Mouse (Mus musculus): ENCODE measurements around the gene Tbc1d10a. TPM values are rescaled to one million over a fixed set of nuclear protein-coding genes. Genes with fewer than 3 reads are reported as not detected.

Gene Tbc1d10a
- polyA plus RNA-seq, 1 experiment from 2014 or later: 10.7 TPM

- peaks cover 12% of the 10 kb centered on the region for H3K36me3 ChIP-seq
- H3K27ac ChIP-seq: no peak overlapping the region
- 0 out of 2 replicates have a peak, but pooled peaks cover 8% of the 10 kb centered on the region for H3K27me3 ChIP-seq (replicated peaks)
- H3K9ac ChIP-seq: peak overlapping the region; percentile 79
- H3K4me1 ChIP-seq: peaks cover 35% of the 10 kb centered on the region
- no peak for ATAC-seq
- H3K9me3 ChIP-seq (replicated peaks): no peaks in the 10 kb centered on the region
- peak overlapping the region; percentile 67 for H3K4me3 ChIP-seq
- peak overlapping the region; percentile 93 for H3K4me2 ChIP-seq
- WGBS (ENCODE audit: insufficient replicate concordance): 21% methylated on average over 9 of the region's 9 CpGs
These were observed 720 bp downstream of the Tbc1d10a start for GRCm38 (mm10) chr11:4187318-4187700.

GRCm38 (mm10) chr11:4189182-4189581 lies 2.6 kb downstream of the Tbc1d10a start:
- Histone ChIP-seq H3K36me3 (no peaks in the 10 kb centered on the region), H3K4me1 (peaks cover 35% of the 10 kb centered on the region), H3K9me3 (replicated peaks) (no peaks in the 10 kb centered on the region), H3K27me3 (replicated peaks) (0 out of 2 replicates have a peak, but pooled peaks cover 8% of the 10 kb centered on the region), H3K4me2 (no peak overlapping the region), H3K4me3 (no peak overlapping the region), H3K9ac (no peak overlapping the region), H3K27ac (no peak overlapping the region)
- no peak for ATAC-seq
- WGBS (ENCODE audit: insufficient replicate concordance): 66% methylated on average over 6 of the region's 6 CpGs

DNA sequence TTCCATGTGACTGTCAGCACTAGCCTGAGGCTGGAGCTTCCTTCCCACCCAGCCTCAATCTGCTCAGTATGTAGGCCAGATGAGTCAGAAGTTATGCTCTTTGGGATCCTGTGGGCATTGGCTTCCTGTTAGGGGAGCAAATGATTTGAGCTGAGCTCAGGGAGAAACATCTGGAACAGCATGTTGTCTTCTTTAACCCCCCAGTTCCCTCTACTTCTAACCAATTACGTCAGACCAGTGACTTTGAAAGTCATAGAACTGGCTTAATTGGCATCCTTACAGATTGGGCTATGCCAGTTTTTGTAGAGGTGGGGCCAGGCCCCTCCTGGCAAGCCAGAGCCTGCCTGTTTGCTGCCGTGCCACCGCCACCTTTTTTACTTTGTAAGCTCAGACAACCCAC lies 4.1 kb downstream of the Tbc1d10a start:
- Histone ChIP-seq H3K9ac (no peak overlapping the region; the same call in 1 of the 2 replicates), H3K4me2 (no peak overlapping the region), H3K9me3 (replicated peaks) (no peaks in the 10 kb centered on the region), H3K4me1 (peaks cover 35% of the 10 kb centered on the region), H3K4me3 (no peak overlapping the region), H3K27me3 (replicated peaks) (0 out of 2 replicates have a peak, but pooled peaks cover 8% of the 10 kb centered on the region), H3K27ac (no peak overlapping the region), H3K36me3 (no peaks in the 10 kb centered on the region)
- ATAC-seq: no peak
- 72% methylated on average over 3 of the region's 3 CpGs for WGBS (ENCODE audit: insufficient replicate concordance)

DNA sequence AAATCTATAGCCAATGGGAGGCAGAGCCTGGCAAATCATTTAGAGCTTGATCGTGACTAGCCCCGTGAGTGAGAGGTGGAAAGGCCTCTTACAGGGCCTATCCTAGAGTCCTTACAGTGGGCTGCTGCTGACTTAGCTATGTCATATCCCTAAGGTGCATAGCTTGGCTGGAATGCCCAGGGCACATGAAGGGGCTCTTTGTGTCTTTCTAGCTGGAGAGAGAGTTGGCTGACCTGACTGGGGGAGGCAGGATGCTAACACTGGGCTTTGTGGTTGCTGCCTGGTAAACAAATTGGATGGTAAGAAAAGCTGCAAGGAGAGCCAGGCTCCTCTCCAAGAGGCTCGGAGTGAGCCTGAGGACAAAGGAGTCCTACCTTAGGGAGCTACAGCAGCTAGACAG lies 6.2 kb downstream of the Tbc1d10a start:
- Histone ChIP-seq H3K4me1 (peaks cover 26% of the 10 kb centered on the region), H3K4me2 (no peak overlapping the region), H3K4me3 (no peak overlapping the region), H3K27ac (no peak overlapping the region), H3K9me3 (replicated peaks) (no peaks in the 10 kb centered on the region), H3K9ac (no peak overlapping the region), H3K27me3 (replicated peaks) (0 out of 2 replicates have a peak, but pooled peaks cover 5% of the 10 kb centered on the region), H3K36me3 (no peaks in the 10 kb centered on the region)
- ATAC-seq: no peak
- 80% methylated on average over 3 of the region's 3 CpGs for WGBS (ENCODE audit: insufficient replicate concordance)

DNA sequence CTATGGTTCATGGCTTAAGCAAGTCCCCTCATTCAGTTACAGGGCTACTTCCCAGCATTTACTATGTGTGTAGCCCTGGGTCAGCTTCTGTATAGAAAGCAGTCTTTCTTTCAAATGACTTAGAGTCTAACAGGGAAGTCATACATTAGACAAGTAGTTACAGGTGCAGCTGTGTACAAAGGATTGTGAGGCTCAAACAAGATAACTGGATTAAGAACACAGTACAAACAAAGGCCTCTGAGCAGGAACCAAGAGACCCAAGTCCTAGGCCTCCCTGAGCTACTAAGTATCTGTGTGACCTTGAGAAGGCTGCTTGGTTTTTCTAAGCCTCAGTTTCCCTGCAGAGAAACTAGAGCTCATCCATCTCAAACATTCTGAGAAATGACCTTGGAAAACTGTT lies 6.8 kb downstream of the Tbc1d10a start:
- no peak overlapping the region for H3K9ac ChIP-seq
- H3K27me3 ChIP-seq (replicated peaks): no peaks in the 10 kb centered on the region
- H3K4me2 ChIP-seq: no peak overlapping the region
- H3K27ac ChIP-seq: no peak overlapping the region
- no peak for ATAC-seq
- H3K9me3 ChIP-seq (replicated peaks): no peaks in the 10 kb centered on the region
- H3K4me3 ChIP-seq: no peak overlapping the region
- H3K36me3 ChIP-seq: no peaks in the 10 kb centered on the region
- H3K4me1 ChIP-seq: peaks cover 19% of the 10 kb centered on the region

- Histone ChIP-seq H3K9ac (no peak overlapping the region), H3K36me3 (no peaks in the 10 kb centered on the region), H3K4me3 (no peak overlapping the region), H3K4me1 (peaks cover 12% of the 10 kb centered on the region), H3K27me3 (replicated peaks) (no peaks in the 10 kb centered on the region), H3K4me2 (no peak overlapping the region), H3K27ac (no peak overlapping the region), H3K9me3 (replicated peaks) (no peaks in the 10 kb centered on the region)
- ATAC-seq: no peak
- 44% methylated on average over 3 of the region's 3 CpGs for WGBS (ENCODE audit: insufficient replicate concordance)
These were observed 9.0 kb downstream of the Tbc1d10a start for GRCm38 (mm10) chr11:4195597-4196031.

GRCm38 (mm10) chr11:4196636-4197035 lies 10.0 kb downstream of the Tbc1d10a start:
- no peak overlapping the region for H3K9ac ChIP-seq
- ATAC-seq: no peak

DNA sequence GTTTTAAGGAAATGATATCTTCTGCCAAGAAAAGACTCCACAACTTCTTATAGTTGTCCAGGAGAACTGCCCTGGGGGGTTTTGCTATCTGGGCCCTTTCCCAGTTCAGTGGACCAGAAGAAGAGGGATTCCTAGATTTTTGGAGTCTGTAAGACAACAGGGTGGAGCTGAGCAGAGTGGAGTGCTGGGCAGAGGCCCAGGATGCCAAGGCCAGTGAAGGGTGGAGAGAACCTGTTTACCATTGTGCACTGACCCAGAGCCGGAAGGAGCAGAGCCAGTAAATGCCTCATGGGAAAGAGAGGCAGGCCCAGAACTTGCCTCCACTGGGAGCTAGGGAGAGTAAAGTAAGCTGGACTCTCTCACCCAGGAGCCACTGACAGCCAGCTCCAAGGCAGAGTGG lies 11.1 kb downstream of the Tbc1d10a start:
- Histone ChIP-seq H3K27ac (no peak overlapping the region), H3K4me3 (no peak overlapping the region), H3K4me2 (no peak overlapping the region), H3K9me3 (replicated peaks) (no peaks in the 10 kb centered on the region), H3K27me3 (replicated peaks) (no peaks in the 10 kb centered on the region), H3K36me3 (no peaks in the 10 kb centered on the region), H3K9ac (no peak overlapping the region), H3K4me1 (peaks cover 8% of the 10 kb centered on the region)
- no peak for ATAC-seq
- 76% methylated on average over 1 of the region's 1 CpGs for WGBS (ENCODE audit: insufficient replicate concordance)

More at GRCm38 (mm10) chr11:4196636-4197035, 10.0 kb downstream of the Tbc1d10a start:
- peaks cover 6% of the 10 kb centered on the region; the same call in 1 of the 2 replicates for H3K4me1 ChIP-seq
- H3K27ac ChIP-seq: no peak overlapping the region
- no peak overlapping the region for H3K4me3 ChIP-seq
- no peak overlapping the region for H3K4me2 ChIP-seq
- no peaks in the 10 kb centered on the region for H3K36me3 ChIP-seq
- no peaks in the 10 kb centered on the region for H3K27me3 ChIP-seq (replicated peaks)
- WGBS (ENCODE audit: insufficient replicate concordance): 68% methylated on average over 8 of the region's 8 CpGs
- H3K9me3 ChIP-seq (replicated peaks): no peaks in the 10 kb centered on the region

GRCm38 (mm10) chr11:4201981-4202700 lies 15.6 kb downstream of the Tbc1d10a start:
- no peak for ATAC-seq
- no peak overlapping the region for H3K4me2 ChIP-seq
- H3K9ac ChIP-seq: no peak overlapping the region
- H3K4me3 ChIP-seq: no peak overlapping the region
- H3K27ac ChIP-seq: no peak overlapping the region
- peaks cover 21% of the 10 kb centered on the region for H3K4me1 ChIP-seq
- H3K27me3 ChIP-seq (replicated peaks): no peaks in the 10 kb centered on the region
- WGBS (ENCODE audit: insufficient replicate concordance): 74% methylated on average over 11 of the region's 11 CpGs
- H3K9me3 ChIP-seq (replicated peaks): no peaks in the 10 kb centered on the region
- H3K36me3 ChIP-seq: peaks cover under 1% of the 10 kb centered on the region

DNA sequence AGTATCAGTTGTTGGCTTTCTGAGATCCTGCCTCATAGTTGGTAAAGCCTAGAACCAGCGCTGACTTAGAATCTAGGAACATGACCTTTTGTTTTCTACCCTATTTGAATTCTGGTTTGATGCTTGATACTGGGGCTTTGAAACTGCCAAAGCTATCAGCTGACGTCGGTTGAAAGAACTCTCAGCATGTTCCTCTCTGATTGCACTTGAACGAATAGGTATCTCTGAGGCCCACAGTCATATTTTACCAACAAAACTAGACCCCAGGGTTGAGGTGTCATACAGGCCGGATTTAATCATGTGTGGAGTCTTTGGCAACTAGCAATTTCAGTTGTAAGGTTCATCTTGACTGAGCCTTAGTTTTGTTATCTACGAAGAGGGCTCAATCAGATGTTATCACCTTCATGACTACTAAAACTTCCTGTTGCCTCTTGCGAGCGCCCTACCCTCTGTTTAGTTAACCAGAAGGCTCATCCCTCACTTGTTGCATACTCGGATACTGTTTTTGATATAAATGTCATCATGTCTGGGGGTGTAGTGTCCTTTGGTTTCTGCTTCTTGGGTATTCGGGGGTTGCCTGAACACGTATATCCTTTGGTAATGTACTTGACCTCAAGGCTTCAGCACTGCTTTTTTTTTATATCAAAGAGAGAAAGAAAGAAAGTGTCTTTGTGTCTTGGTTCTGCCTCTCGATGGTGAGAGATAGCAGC lies 16.6 kb downstream of the Tbc1d10a start:
- H3K9ac ChIP-seq: peak overlapping the region; percentile 4; the same call in 1 of the 2 replicates
- no peaks in the 10 kb centered on the region for H3K27me3 ChIP-seq (replicated peaks)
- H3K9me3 ChIP-seq (replicated peaks): no peaks in the 10 kb centered on the region
- peaks cover 11% of the 10 kb centered on the region for H3K36me3 ChIP-seq
- peaks cover 21% of the 10 kb centered on the region for H3K4me1 ChIP-seq
- ATAC-seq: no peak
- H3K27ac ChIP-seq: peak overlapping the region; percentile 33
- H3K4me3 ChIP-seq: no peak overlapping the region
- 45% methylated on average over 12 of the region's 12 CpGs for WGBS (ENCODE audit: insufficient replicate concordance)
- no peak overlapping the region for H3K4me2 ChIP-seq

- 35% methylated on average over 2 of the region's 2 CpGs for WGBS (ENCODE audit: insufficient replicate concordance)
- Histone ChIP-seq H3K4me3 (no peak overlapping the region), H3K4me1 (peaks cover 21% of the 10 kb centered on the region), H3K9ac (peak overlapping the region; percentile 4; the same call in 1 of the 2 replicates), H3K27me3 (replicated peaks) (no peaks in the 10 kb centered on the region), H3K36me3 (peaks cover 16% of the 10 kb centered on the region), H3K9me3 (replicated peaks) (no peaks in the 10 kb centered on the region), H3K27ac (peak overlapping the region; percentile 33), H3K4me2 (no peak overlapping the region)
- no peak for ATAC-seq
These were observed 17.1 kb downstream of the Tbc1d10a start for GRCm38 (mm10) chr11:4203705-4204074.

DNA sequence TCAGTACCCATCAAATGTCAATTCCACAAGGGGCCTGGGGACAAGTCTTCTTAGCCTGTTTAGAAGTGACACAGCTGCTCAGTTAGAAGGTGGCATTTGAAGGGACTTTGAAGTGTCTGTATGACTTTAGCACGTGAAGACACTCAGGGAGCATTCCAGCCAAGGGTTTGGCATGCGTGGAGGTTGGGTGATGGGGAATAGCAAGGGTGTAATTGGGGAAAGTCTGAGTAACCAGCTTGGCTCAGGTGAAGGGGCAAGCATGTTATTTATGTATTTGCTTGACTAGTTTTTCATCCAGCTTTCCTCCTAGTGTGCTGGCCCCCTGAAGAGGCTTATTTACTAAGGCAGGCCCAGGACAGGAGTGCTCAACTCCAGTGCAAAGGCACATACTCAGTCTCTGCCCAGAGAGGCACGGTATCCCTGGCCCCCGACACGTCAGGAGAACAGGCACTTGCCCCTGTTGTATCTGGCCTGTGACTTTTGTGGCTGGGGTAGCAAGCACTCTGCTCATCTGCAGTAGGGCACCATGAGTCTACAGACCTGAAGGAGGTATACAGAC lies 18.6 kb downstream of the Tbc1d10a start:
- H3K27me3 ChIP-seq (replicated peaks): no peaks in the 10 kb centered on the region
- no peak overlapping the region for H3K9ac ChIP-seq
- H3K4me2 ChIP-seq: no peak overlapping the region
- ATAC-seq: no peak
- H3K9me3 ChIP-seq (replicated peaks): no peaks in the 10 kb centered on the region
- H3K4me1 ChIP-seq: peaks cover 21% of the 10 kb centered on the region
- no peak overlapping the region for H3K27ac ChIP-seq
- H3K4me3 ChIP-seq: no peak overlapping the region
- 83% methylated on average over 5 of the region's 5 CpGs for WGBS (ENCODE audit: insufficient replicate concordance)
- H3K36me3 ChIP-seq: peaks cover 28% of the 10 kb centered on the region

All from liver, embryonic 12.5 days (tissue).